ENCODE assay signal across 8 mouse cellular contexts in the genomic region with DNA sequence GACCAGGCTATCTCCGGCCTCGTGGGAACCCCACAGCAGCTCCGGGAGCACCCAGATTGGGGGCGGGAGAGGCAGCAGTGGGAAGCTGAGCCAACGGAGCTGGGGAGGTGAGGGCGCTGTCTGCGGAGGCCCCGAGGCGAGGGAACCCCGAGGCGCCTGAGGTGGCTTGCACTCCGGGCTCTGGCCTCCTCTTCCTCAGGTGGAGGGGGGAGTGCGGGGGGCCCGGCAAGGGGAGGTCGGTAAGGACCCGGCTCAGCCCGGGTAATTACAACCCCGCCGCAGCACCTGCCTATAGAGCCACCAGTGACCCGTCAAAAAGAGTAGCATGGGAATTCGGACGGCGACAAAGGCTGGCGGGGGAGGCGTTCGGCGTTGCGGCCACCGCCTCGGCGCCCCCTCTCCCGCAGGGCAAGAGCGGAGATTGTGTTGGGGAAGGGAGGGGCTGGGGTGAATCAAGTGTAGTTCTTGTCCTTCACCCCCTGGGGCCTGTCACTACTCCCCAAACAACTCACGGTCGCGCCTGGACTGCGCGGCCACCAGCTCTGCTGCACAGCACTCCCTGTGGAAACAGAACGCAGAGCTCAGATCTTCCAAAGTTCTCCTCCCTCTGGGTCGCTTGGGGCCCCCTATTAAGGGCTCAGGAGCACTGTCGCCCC. TPM values are rescaled to one million over a fixed set of nuclear protein-coding genes. Genes with fewer than 3 reads are reported as not detected.
A peak's percentile ranks its signal among the peaks of the same experiment; 100 is the strongest.
DNase-seq lines count a peak whose midpoint lies in the region; ATAC-seq lines count a peak whose summit lies in the region.
"Had no signal": no experiment of that assay in that cellular context is flagged by ENCODE, and none has a peak within 500 bp of the region (broad histone marks: within the 10 kb centered on the region; RNA-seq: fewer than 3 reads in every experiment).

No protein-coding gene starts in this region.

- H3K27me3 ChIP-seq in forebrain, embryonic 12.5 days = peaks cover 26% of the 10 kb centered on the region
- H3K27me3 ChIP-seq in limb, embryonic 12.5 days = peaks cover 99% of the 10 kb centered on the region

- peak overlapping the region; percentile 72 for H3K4me3 ChIP-seq in forebrain, embryonic 12.5 days (replicated peaks)
- H3K4me3 ChIP-seq in limb, embryonic 12.5 days (replicated peaks) = 0 out of 2 replicates have a peak overlapping the region, but pooled peaks have one; percentile 9
- H3K4me3 ChIP-seq: liver, embryonic 15.5 days had no signal

- DNase-seq in right cerebral cortex, postnatal 4 days = peak; percentile 30
- no peak for DNase-seq in right cerebral cortex, postnatal 14 days
- no peak for DNase-seq in cerebellum, postnatal 36 days
- no peak for DNase-seq in spleen, postnatal 4 days (ENCODE audit: low spot score in 2 of 2)
- no peak for DNase-seq in kidney, adult 9 months

- WGBS in forebrain, embryonic 12.5 days = 0% methylated on average over 41 of the region's 41 CpGs
- WGBS in limb, embryonic 12.5 days = 2% methylated on average over 37 of the region's 41 CpGs

- peak overlapping the region; percentile 73 for H3K4me2 ChIP-seq in forebrain, embryonic 12.5 days
- peak overlapping the region; percentile 21 for H3K4me2 ChIP-seq in limb, embryonic 12.5 days
- H3K4me2 ChIP-seq: liver, embryonic 15.5 days had no signal

- peaks cover 58% of the 10 kb centered on the region for H3K4me1 ChIP-seq in forebrain, embryonic 12.5 days
- peaks cover 40% of the 10 kb centered on the region for H3K4me1 ChIP-seq in limb, embryonic 12.5 days (replicated peaks)

- peak overlapping the region; percentile 90 for H3K27ac ChIP-seq in forebrain, embryonic 12.5 days
- no peak overlapping the region for H3K27ac ChIP-seq in limb, embryonic 12.5 days
- H3K27ac ChIP-seq: liver, embryonic 15.5 days had no signal

- H3K36me3 ChIP-seq in forebrain, embryonic 12.5 days (replicated peaks) = peaks cover 21% of the 10 kb centered on the region
- H3K36me3 ChIP-seq in limb, embryonic 12.5 days = no peaks in the 10 kb centered on the region
- H3K36me3 ChIP-seq: liver, embryonic 15.5 days had no signal

- peak overlapping the region; percentile 97 for H3K9ac ChIP-seq in forebrain, embryonic 12.5 days
- H3K9ac ChIP-seq in limb, embryonic 12.5 days (replicated peaks) = no peak overlapping the region
- H3K9ac ChIP-seq: liver, embryonic 15.5 days had no signal

- H3K9me3 ChIP-seq in forebrain, embryonic 12.5 days = no peaks in the 10 kb centered on the region
- H3K9me3 ChIP-seq in limb, embryonic 12.5 days = no peaks in the 10 kb centered on the region
- H3K9me3 ChIP-seq: liver, embryonic 15.5 days had no signal

- ATAC-seq in forebrain, embryonic 12.5 days (ENCODE audit: low FRiP score) = peak; percentile 41
- no peak; the same call in 1 of the 2 replicates for ATAC-seq in limb, embryonic 12.5 days (ENCODE audit: insufficient number of reproducible peaks, insufficient read depth, low FRiP score, low TSS enrichment, low read depth)

RNA-seq across cellular contexts. Expression of gene Nr2e1, which starts 3.8 kb away (rescaled TPM):
- 104 TPM in 2 replicates for polyA plus RNA-seq in forebrain, embryonic 12.5 days (2016; fragmentation: Nextera tagmentation; extraction: Ambion mirVana)
- not detected in 2 replicates for polyA plus RNA-seq in limb, embryonic 12.5 days (2016; fragmentation: Nextera tagmentation; extraction: Ambion mirVana)
- polyA plus RNA-seq: liver, embryonic 15.5 days had no signal

RNA-seq across cellular contexts. Expression of gene Ostm1, which starts 4.0 kb away (rescaled TPM):
- 63.1 and 65.4 TPM in 2 replicates for polyA plus RNA-seq in forebrain, embryonic 12.5 days (2016; fragmentation: Nextera tagmentation; extraction: Ambion mirVana)
- 9.0 and 9.1 TPM in 2 replicates for polyA plus RNA-seq in limb, embryonic 12.5 days (2016; fragmentation: Nextera tagmentation; extraction: Ambion mirVana)

Comparison
In these comparisons a context has a peak if more than half of its experiments do, and no peak if none do; other contexts are left out.
1. RNA of gene Nr2e1, which starts 3.8 kb away (polyA plus RNA-seq): 104 TPM in forebrain, embryonic 12.5 days; not detected in limb, embryonic 12.5 days; every median in the first group is over 100 times any median in the second.